Mouse (Mus musculus): ENCODE data around the gene Zfp462. TPM values are rescaled to one million over a fixed set of nuclear protein-coding genes. Genes with fewer than 3 reads are reported as not detected.

Zfp462 gene
- polyA plus RNA-seq (2014; fragmentation: Illumina TruSeq; extraction: RNeasy Lipid Tissue Mini Kit (QIAGEN cat#74804); ENCODE audit: low read depth, low replicate concordance), result 0.26 TPM

GRCm38 (mm10) chr4:54944921-54945430 is at the start of gene Zfp462:
TSS of gene Zfp462 (plus strand) at chr4:54945048.

Measured in liver, adult 10 weeks (tissue).